Mouse (Mus musculus) embryo, embryonic 10.5 days (tissue): ENCODE measurements at regions not wholly inside any gene's neighbourhood (a gene's known extent, or its start where the extent isn't known, plus 50 kb on each side); places are given as distances from the start of the nearest gene placed in this dataset.

Experiments used
- DNase-seq: peaks from one replicate; pipeline ENCODE4 v3.0.0-alpha.2; 2015; ENCODE audit warnings: low spot score

GRCm38 (mm10) chr10:46331599-46332283 lies 754.1 kb downstream of the Hace1 start:
- no peak for DNase-seq

GRCm38 (mm10) chr10:46333231-46333630 lies 755.6 kb downstream of the Hace1 start:
- DNase-seq = no peak

GRCm38 (mm10) chr10:46345315-46345714 lies 767.7 kb downstream of the Hace1 start:
- no peak for DNase-seq

GRCm38 (mm10) chr10:46349613-46350012 lies 772.0 kb downstream of the Hace1 start:
- no peak for DNase-seq

GRCm38 (mm10) chr10:46350196-46350595 lies 772.6 kb downstream of the Hace1 start:
- no peak for DNase-seq

- DNase-seq = no peak
Observed at GRCm38 (mm10) chr10:46356775-46357174, 779.1 kb downstream of the Hace1 start.

- DNase-seq = no peak
Observed at GRCm38 (mm10) chr10:46373715-46374475, 796.3 kb downstream of the Hace1 start.

- no peak for DNase-seq
Observed at GRCm38 (mm10) chr10:46374646-46375045, 797.0 kb downstream of the Hace1 start.

- DNase-seq = no peak
Observed at GRCm38 (mm10) chr10:46397089-46397488, 819.5 kb downstream of the Hace1 start.

GRCm38 (mm10) chr10:46403883-46404282 lies 826.3 kb downstream of the Hace1 start:
- DNase-seq = no peak
